In the genomic region with DNA sequence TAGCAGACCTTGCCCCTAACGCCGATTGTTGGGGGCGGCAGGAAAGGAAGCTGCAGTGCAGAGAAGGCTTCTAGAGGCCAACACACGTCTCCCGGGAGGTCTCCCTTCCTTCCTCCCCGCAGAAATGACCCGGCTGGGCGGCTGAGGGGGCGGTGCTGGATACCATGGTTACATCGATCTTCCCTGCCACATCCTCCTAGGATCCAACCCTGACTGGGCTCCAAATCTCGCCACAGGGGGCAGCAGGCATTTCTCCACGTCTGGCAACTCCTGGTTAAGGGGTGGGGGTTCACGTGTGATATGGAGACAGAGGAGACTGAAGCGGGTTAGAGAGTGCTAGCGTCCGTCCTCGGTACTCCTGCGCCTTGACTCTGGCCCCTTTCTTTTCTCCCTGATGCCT, we compare ENCODE assay signal across 9 mouse cellular contexts. TPM values are rescaled to one million over a fixed set of nuclear protein-coding genes. Genes with fewer than 3 reads are reported as not detected.
DNase-seq lines count a peak whose midpoint lies in the region; ATAC-seq lines count a peak whose summit lies in the region.
"Had no signal": no experiment of that assay in that cellular context is flagged by ENCODE, and none has a peak within 500 bp of the region (broad histone marks: within the 10 kb centered on the region; RNA-seq: fewer than 3 reads in every experiment).

No protein-coding gene starts in this region.

- peaks cover 78% of the 10 kb centered on the region for H3K27me3 ChIP-seq in kidney, embryonic 15.5 days
- peaks cover 11% of the 10 kb centered on the region for H3K27me3 ChIP-seq in intestine, embryonic 16.5 days (replicated peaks; ENCODE audit: control insufficient read depth, insufficient read depth, low read length)
- H3K27me3 ChIP-seq in midbrain, embryonic 10.5 days (ENCODE audit: low read depth, poor library complexity, severe bottlenecking) = peaks cover 86% of the 10 kb centered on the region

- no peak for DNase-seq in kidney, adult 8-10 months
- DNase-seq in ZHBTc4 (ENCODE audit: low read depth, low spot score) = peak; percentile 86
- DNase-seq in forelimb bud, embryonic 11.5 days (ENCODE audit: low read depth, low spot score) = peak; percentile 56
- DNase-seq in midbrain, embryonic 10.5 days (ENCODE audit: low spot score) = peak; percentile 87
- no peak for DNase-seq in natural killer cell, adult 2 months (ENCODE audit: low spot score in 2 of 2)
- no peak for DNase-seq in urinary bladder, adult 2 months (ENCODE audit: low spot score)

- peak overlapping the region; percentile 30 for H3K4me3 ChIP-seq in kidney, embryonic 15.5 days (replicated peaks)
- peak overlapping the region; percentile 22 for H3K4me3 ChIP-seq in intestine, embryonic 16.5 days (ENCODE audit: low read length)
- H3K4me3 ChIP-seq in midbrain, embryonic 10.5 days = peak overlapping the region; percentile 46

- peak overlapping the region; percentile 48; the same call in 1 of the 2 replicates for H3K27ac ChIP-seq in kidney, embryonic 15.5 days
- H3K27ac ChIP-seq in intestine, embryonic 16.5 days (ENCODE audit: low read length) = peak overlapping the region; percentile 83
- peak overlapping the region; percentile 86 for H3K27ac ChIP-seq in midbrain, embryonic 10.5 days (replicated peaks)

- 2% methylated on average over 18 of the region's 18 CpGs for WGBS in kidney, embryonic 15.5 days
- WGBS in intestine, embryonic 16.5 days = 6% methylated on average over 18 of the region's 18 CpGs
- 1% methylated on average over 18 of the region's 18 CpGs for WGBS in midbrain, embryonic 10.5 days

- H3K9ac ChIP-seq in kidney, embryonic 15.5 days = 0 out of 2 replicates have a peak overlapping the region, but pooled peaks have one; percentile 17
- peak overlapping the region; percentile 51 for H3K9ac ChIP-seq in intestine, embryonic 16.5 days (ENCODE audit: low read depth, low read length)

- H3K9me3 ChIP-seq in kidney, embryonic 15.5 days (replicated peaks) = no peaks in the 10 kb centered on the region
- no peaks in the 10 kb centered on the region for H3K9me3 ChIP-seq in intestine, embryonic 16.5 days (ENCODE audit: control insufficient read depth, low read length)
- no peaks in the 10 kb centered on the region for H3K9me3 ChIP-seq in midbrain, embryonic 10.5 days (replicated peaks)

- peak; percentile 19 for ATAC-seq in kidney, embryonic 15.5 days (replicated peaks; ENCODE audit: low FRiP score)
- ATAC-seq in intestine, embryonic 16.5 days = peak; percentile 23; the same call in 1 of the 2 replicates

- peak overlapping the region; percentile 62 for H3K4me2 ChIP-seq in kidney, embryonic 15.5 days
- H3K4me2 ChIP-seq in intestine, embryonic 16.5 days (ENCODE audit: low read depth, low read length) = peak overlapping the region; percentile 49

- H3K36me3 ChIP-seq in kidney, embryonic 15.5 days = no peaks in the 10 kb centered on the region
- H3K36me3 ChIP-seq in intestine, embryonic 16.5 days (ENCODE audit: control insufficient read depth, insufficient read depth, low read length) = no peaks in the 10 kb centered on the region
- H3K36me3 ChIP-seq in midbrain, embryonic 10.5 days = peaks cover 14% of the 10 kb centered on the region

- H3K4me1 ChIP-seq in kidney, embryonic 15.5 days = peaks cover 65% of the 10 kb centered on the region
- peaks cover 25% of the 10 kb centered on the region for H3K4me1 ChIP-seq in intestine, embryonic 16.5 days (ENCODE audit: control insufficient read depth, insufficient read depth, low read length)
- H3K4me1 ChIP-seq in midbrain, embryonic 10.5 days = peaks cover 80% of the 10 kb centered on the region

RNA-seq across cellular contexts. Expression of a gene that starts 5.2 kb away (rescaled TPM):
- polyA plus RNA-seq in kidney, embryonic 15.5 days (2015; fragmentation: Nextera tagmentation; extraction: Ambion mirVana) = not detected in 2 replicates
- not detected in 2 replicates for polyA plus RNA-seq in intestine, embryonic 16.5 days (2015; fragmentation: Nextera tagmentation; extraction: Ambion mirVana)
- polyA plus RNA-seq in midbrain, embryonic 10.5 days (2016; fragmentation: Nextera tagmentation; extraction: Ambion mirVana) = 2.4 and 3.7 TPM in 2 replicates
- not detected in 2 replicates for polyA plus RNA-seq in urinary bladder, adult 2 months (2012; rRNA removed)
- polyA plus RNA-seq: spleen, adult 2 months had no signal

RNA-seq across cellular contexts. Expression of a gene that starts 6.2 kb away (rescaled TPM):
- 0.55 and 0.62 TPM in 2 replicates for polyA plus RNA-seq in kidney, embryonic 15.5 days (2015; fragmentation: Nextera tagmentation; extraction: Ambion mirVana)
- 0.40 and 0.56 TPM in 2 replicates for polyA plus RNA-seq in intestine, embryonic 16.5 days (2015; fragmentation: Nextera tagmentation; extraction: Ambion mirVana)
- polyA plus RNA-seq in midbrain, embryonic 10.5 days (2016; fragmentation: Nextera tagmentation; extraction: Ambion mirVana) = 6.9 and 9.4 TPM in 2 replicates
- polyA plus RNA-seq in urinary bladder, adult 2 months (2012; rRNA removed) = 0.10 TPM in 1 of 2 replicates, not detected in the other
- polyA plus RNA-seq: spleen, adult 2 months had no signal

RNA-seq across cellular contexts. Expression of a gene that starts 37.7 kb away (rescaled TPM):
- 305 and 313 TPM in 2 replicates for polyA plus RNA-seq in kidney, embryonic 15.5 days (2015; fragmentation: Nextera tagmentation; extraction: Ambion mirVana)
- polyA plus RNA-seq in intestine, embryonic 16.5 days (2015; fragmentation: Nextera tagmentation; extraction: Ambion mirVana) = 224 and 260 TPM in 2 replicates
- polyA plus RNA-seq in midbrain, embryonic 10.5 days (2016; fragmentation: Nextera tagmentation; extraction: Ambion mirVana) = 294 and 321 TPM in 2 replicates
- 24.4 and 25.0 TPM in 2 replicates for polyA plus RNA-seq in urinary bladder, adult 2 months (2012; rRNA removed)

RNA-seq across cellular contexts. Expression of a gene that starts 43.8 kb away (rescaled TPM):
- polyA plus RNA-seq in kidney, embryonic 15.5 days (2015; fragmentation: Nextera tagmentation; extraction: Ambion mirVana) = 149 and 156 TPM in 2 replicates
- 232 and 255 TPM in 2 replicates for polyA plus RNA-seq in intestine, embryonic 16.5 days (2015; fragmentation: Nextera tagmentation; extraction: Ambion mirVana)
- polyA plus RNA-seq in midbrain, embryonic 10.5 days (2016; fragmentation: Nextera tagmentation; extraction: Ambion mirVana) = 101 and 115 TPM in 2 replicates
- polyA plus RNA-seq in urinary bladder, adult 2 months (2012; rRNA removed) = 118 and 129 TPM in 2 replicates

RNA-seq across cellular contexts. Expression of a gene that starts 43.9 kb away (rescaled TPM):
- polyA plus RNA-seq in kidney, embryonic 15.5 days (2015; fragmentation: Nextera tagmentation; extraction: Ambion mirVana) = 157 TPM in 2 replicates
- polyA plus RNA-seq in intestine, embryonic 16.5 days (2015; fragmentation: Nextera tagmentation; extraction: Ambion mirVana) = 340 and 367 TPM in 2 replicates
- 104 and 106 TPM in 2 replicates for polyA plus RNA-seq in midbrain, embryonic 10.5 days (2016; fragmentation: Nextera tagmentation; extraction: Ambion mirVana)
- polyA plus RNA-seq in urinary bladder, adult 2 months (2012; rRNA removed) = 169 and 193 TPM in 2 replicates

Comparison
In these comparisons a context has a peak if more than half of its experiments do, and no peak if none do; other contexts are left out.
1. DNase-seq: peak in ZHBTc4 (single experiment), forelimb bud, embryonic 11.5 days (single experiment) and midbrain, embryonic 10.5 days (single experiment); none in kidney, adult 8-10 months (0 of 2), natural killer cell, adult 2 months (0 of 2) and urinary bladder, adult 2 months (single experiment).
2. Peak in every context shown above with its lines, with median percentiles within 50 percentile points of each other: H3K27ac ChIP-seq and H3K4me3 ChIP-seq.